Mouse (Mus musculus) embryonic facial prominence, embryonic 13.5 days (tissue): ENCODE data around the gene Tmem98. TPM values are rescaled to one million over a fixed set of nuclear protein-coding genes. Genes with fewer than 3 reads are reported as not detected.

ENCODE experiments used
- ATAC-seq: fragments of 200-750 bp; cut with Nextera tagmentation; 2 replicates; pipeline ENCODE4 v1.8.0; 2017; ENCODE audit warnings: low read depth; ENCODE audit not compliant: insufficient number of reproducible peaks, insufficient read depth, low FRiP score, low TSS enrichment
- H3K27ac ChIP-seq: fragments of 300-500 bp; sonication (generic); 2 replicates; pipeline ENCODE4 v1.5.1; 2015; ENCODE audit warnings: moderate library complexity, mild to moderate bottlenecking, inconsistent platforms
- H3K27me3 ChIP-seq: fragments of 300-500 bp; sonication (generic); 2 replicates; pipeline ENCODE4 v1.6.1; 2015; ENCODE audit warnings: mild to moderate bottlenecking, inconsistent platforms
- H3K36me3 ChIP-seq: fragments of 300-500 bp; sonication (generic); 2 replicates; pipeline ENCODE4 v1.6.1; 2015; ENCODE audit warnings: mild to moderate bottlenecking, inconsistent platforms
- H3K4me1 ChIP-seq: fragments of 300-500 bp; sonication (generic); 2 replicates; pipeline ENCODE4 v1.6.1; 2015; ENCODE audit warnings: inconsistent platforms
- H3K4me2 ChIP-seq: fragments of 300-500 bp; sonication (generic); 2 replicates; pipeline ENCODE4 v1.6.1; 2015; ENCODE audit warnings: moderate library complexity, mild to moderate bottlenecking, inconsistent platforms
- H3K4me3 ChIP-seq: fragments of 300-500 bp; sonication (generic); 2 replicates; pipeline ENCODE4 v1.5.1; 2015; ENCODE audit warnings: mild to moderate bottlenecking, inconsistent platforms
- H3K9ac ChIP-seq: fragments of 300-500 bp; sonication (generic); 2 replicates; pipeline ENCODE4 v1.6.1; 2015; ENCODE audit warnings: mild to moderate bottlenecking, inconsistent platforms
- H3K9me3 ChIP-seq: fragments of 300-500 bp; sonication (generic); 2 replicates; pipeline ENCODE4 v1.6.1; 2016; ENCODE audit warnings: inconsistent platforms
- WGBS: fragments of 180-500 bp; shearing (Covaris S2); methylation state at CpG from one replicate; pipeline ENCODE4 v1.1.7; 2015; ENCODE audit warnings: mixed read lengths; 5-methylcytosine and 5-hydroxymethylcytosine counted together
- polyA plus RNA-seq: library from polyadenylated mRNA; unstranded; fragments of >200 nt; fragmentation: Nextera tagmentation; extraction: Ambion mirVana; gene quantifications from 2 replicates; pipeline ENCODE4 v1.2.1, GENCODE M21; 2015

The Tmem98 gene
- 106 and 107 TPM in 2 replicates for polyA plus RNA-seq

GRCm38 (mm10) chr11:80809993-80810821, at the start of gene Tmem98:
TSS of gene Tmem98 (plus strand) at chr11:80810175.
- WGBS = under 1% methylated on average over 49 of the region's 54 CpGs
- ATAC-seq = peak; percentile 75
- peak within 1 kb of the TSS; percentile 93 for H3K27ac ChIP-seq

DNA sequence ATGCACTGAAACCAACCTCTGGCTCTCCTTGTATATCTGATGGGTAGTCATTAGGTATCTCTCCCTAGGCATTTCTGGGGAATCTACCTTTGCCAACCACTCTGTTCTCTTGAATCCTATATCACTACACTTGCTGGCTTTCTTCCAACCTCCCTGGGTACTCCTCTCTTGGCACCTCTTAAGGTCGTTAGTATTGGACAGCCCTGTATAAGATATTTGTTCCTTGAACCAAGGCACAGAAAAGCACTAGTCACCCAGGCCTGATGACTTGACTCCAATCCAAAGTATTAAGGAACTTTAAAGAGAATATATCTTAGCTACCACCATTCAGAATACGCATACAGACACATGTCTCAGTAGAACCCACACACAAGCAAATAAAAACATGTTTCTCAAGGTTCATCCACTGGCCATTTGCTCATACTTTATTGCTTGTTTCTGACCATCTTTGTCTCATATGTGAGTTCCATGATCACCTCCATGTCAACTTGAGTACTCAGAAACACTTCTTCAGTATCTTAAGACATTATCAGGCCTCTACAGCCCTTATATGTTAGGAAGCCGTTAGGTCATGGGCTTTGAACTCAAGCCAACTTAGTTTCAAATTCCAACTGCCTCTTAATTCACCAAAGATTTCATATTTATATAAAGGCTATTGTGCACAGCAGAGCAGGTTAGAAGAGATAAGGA, 48.5 kb upstream of the Tmem98 start:
- H3K9me3 ChIP-seq = no peaks in the 10 kb centered on the region
- H3K27me3 ChIP-seq = no peaks in the 10 kb centered on the region
- H3K4me2 ChIP-seq = no peak overlapping the region
- no peak for ATAC-seq
- no peak overlapping the region for H3K4me3 ChIP-seq
- H3K9ac ChIP-seq = no peak overlapping the region
- no peak overlapping the region for H3K27ac ChIP-seq
- H3K36me3 ChIP-seq = no peaks in the 10 kb centered on the region
- H3K4me1 ChIP-seq = 0 out of 2 replicates have a peak, but pooled peaks cover 2% of the 10 kb centered on the region
- WGBS = 79% methylated on average over 3 of the region's 3 CpGs

More at GRCm38 (mm10) chr11:80809993-80810821, at the start of gene Tmem98:
- Histone ChIP-seq H3K4me3 (peak within 1 kb of the TSS; percentile 59), H3K9ac (peak within 1 kb of the TSS; percentile 89), H3K9me3 (no peaks in the 10 kb centered on the region), H3K27me3 (no peaks in the 10 kb centered on the region), H3K4me2 (peak within 1 kb of the TSS; percentile 71), H3K36me3 (peaks cover 31% of the 10 kb centered on the region), H3K4me1 (peaks cover 18% of the 10 kb centered on the region)

DNA sequence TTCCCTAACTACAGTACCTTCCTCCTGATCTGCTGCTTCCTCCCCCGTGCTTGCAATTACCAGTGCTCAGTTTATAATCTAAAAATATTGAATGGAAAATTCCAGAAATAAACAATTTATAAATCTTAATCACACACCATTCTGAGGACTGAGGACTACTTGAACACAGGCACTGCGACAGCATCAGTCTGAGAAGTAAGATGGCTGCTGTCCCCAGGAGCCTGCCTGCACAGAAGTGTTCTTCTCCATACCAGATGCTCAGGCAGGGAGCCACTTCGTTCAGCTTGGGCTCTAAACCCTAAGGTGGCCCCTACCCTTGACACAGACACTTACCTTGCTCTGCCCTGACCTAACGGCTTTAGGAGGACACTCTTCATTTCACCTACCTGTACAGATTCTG, 47.9 kb upstream of the Tmem98 start:
- Histone ChIP-seq H3K4me3 (no peak overlapping the region), H3K9me3 (no peaks in the 10 kb centered on the region), H3K27ac (no peak overlapping the region), H3K27me3 (no peaks in the 10 kb centered on the region), H3K36me3 (no peaks in the 10 kb centered on the region), H3K9ac (no peak overlapping the region), H3K4me1 (0 out of 2 replicates have a peak, but pooled peaks cover 7% of the 10 kb centered on the region), H3K4me2 (no peak overlapping the region)
- ATAC-seq = no peak
- 74% methylated on average over 4 of the region's 4 CpGs for WGBS

DNA sequence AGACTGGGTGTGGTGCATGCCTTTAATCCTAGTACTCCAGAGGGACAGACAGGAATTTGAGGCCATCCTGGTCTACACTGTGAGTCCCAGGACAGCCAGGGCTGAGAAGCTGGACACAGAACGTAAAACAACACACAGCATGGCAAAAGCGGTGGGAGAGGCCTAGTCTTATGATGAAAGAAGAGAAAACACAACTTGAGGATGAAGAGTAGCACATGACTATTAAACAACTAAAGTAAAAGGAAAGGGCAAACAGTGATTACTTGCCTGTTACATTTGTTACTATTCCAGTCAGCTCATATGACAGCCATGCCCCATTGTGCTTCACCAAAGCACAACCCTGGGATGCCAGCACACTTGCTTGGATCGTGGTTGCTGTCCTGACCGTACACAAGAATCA, 43.9 kb upstream of the Tmem98 start:
- 88% methylated on average over 4 of the region's 4 CpGs for WGBS
- Histone ChIP-seq H3K4me1 (0 out of 2 replicates have a peak, but pooled peaks cover 7% of the 10 kb centered on the region), H3K4me2 (no peak overlapping the region), H3K4me3 (no peak overlapping the region), H3K27ac (no peak overlapping the region), H3K27me3 (no peaks in the 10 kb centered on the region), H3K9me3 (no peaks in the 10 kb centered on the region), H3K36me3 (no peaks in the 10 kb centered on the region), H3K9ac (no peak overlapping the region)
- no peak for ATAC-seq

- Histone ChIP-seq H3K36me3 (no peaks in the 10 kb centered on the region), H3K27me3 (no peaks in the 10 kb centered on the region), H3K4me3 (no peak overlapping the region), H3K4me1 (0 out of 2 replicates have a peak, but pooled peaks cover 7% of the 10 kb centered on the region), H3K9me3 (no peaks in the 10 kb centered on the region), H3K4me2 (no peak overlapping the region), H3K9ac (no peak overlapping the region), H3K27ac (no peak overlapping the region)
- ATAC-seq = no peak
- WGBS = 71% methylated on average over 6 of the region's 6 CpGs
These were observed 43.3 kb upstream of the Tmem98 start for GRCm38 (mm10) chr11:80766472-80767319.

DNA sequence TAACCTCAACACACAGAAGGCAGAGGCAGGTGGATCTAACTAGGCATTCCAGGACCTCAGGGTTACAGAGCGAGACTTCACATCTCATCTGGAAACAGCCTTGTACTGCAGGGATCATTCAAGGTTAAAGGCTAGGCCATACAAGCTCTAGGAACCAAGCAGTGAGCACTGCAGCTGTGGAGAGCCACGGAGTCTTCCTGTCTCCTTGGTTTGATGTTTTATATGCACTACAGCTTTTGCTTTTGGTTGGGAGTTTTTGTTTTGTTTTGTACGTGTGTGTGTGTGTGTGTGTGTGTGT, 42.7 kb upstream of the Tmem98 start:
- H3K36me3 ChIP-seq = no peaks in the 10 kb centered on the region
- H3K27ac ChIP-seq = no peak overlapping the region
- no peak for ATAC-seq
- 74% methylated on average over 3 of the region's 3 CpGs for WGBS
- H3K4me2 ChIP-seq = no peak overlapping the region
- no peak overlapping the region for H3K9ac ChIP-seq
- H3K4me1 ChIP-seq = 0 out of 2 replicates have a peak, but pooled peaks cover 7% of the 10 kb centered on the region
- H3K9me3 ChIP-seq = no peaks in the 10 kb centered on the region
- H3K4me3 ChIP-seq = no peak overlapping the region
- H3K27me3 ChIP-seq = no peaks in the 10 kb centered on the region

DNA sequence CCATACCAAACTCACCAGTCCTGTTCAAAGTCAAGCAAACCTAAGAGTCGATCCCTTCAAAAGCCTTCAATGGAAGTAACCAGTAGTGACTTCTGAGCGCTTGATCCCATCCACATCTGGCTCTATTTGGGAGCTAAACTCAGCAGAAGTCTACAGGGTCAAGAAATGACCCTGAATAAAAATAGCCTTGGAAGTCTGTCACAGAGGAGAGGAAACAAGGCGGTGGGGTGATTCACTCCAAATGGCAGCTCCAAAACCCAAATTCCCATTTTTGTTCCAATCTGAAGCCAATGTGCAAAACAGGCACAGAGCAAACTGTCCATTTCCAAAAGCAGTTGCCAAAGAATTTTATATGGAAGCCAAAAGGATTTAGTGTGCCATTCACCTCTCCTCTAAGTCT, 38.8 kb upstream of the Tmem98 start:
- no peaks in the 10 kb centered on the region for H3K27me3 ChIP-seq
- H3K4me1 ChIP-seq = 0 out of 2 replicates have a peak, but pooled peaks cover 7% of the 10 kb centered on the region
- WGBS = 83% methylated on average over 3 of the region's 3 CpGs
- ATAC-seq = no peak
- H3K4me3 ChIP-seq = no peak overlapping the region
- H3K36me3 ChIP-seq = no peaks in the 10 kb centered on the region
- no peak overlapping the region for H3K4me2 ChIP-seq
- H3K27ac ChIP-seq = no peak overlapping the region
- no peaks in the 10 kb centered on the region for H3K9me3 ChIP-seq
- H3K9ac ChIP-seq = no peak overlapping the region

GRCm38 (mm10) chr11:80771596-80772250, 38.3 kb upstream of the Tmem98 start:
- ATAC-seq = no peak
- Histone ChIP-seq H3K4me3 (no peak overlapping the region), H3K4me1 (0 out of 2 replicates have a peak, but pooled peaks cover 2% of the 10 kb centered on the region), H3K27me3 (no peaks in the 10 kb centered on the region), H3K36me3 (no peaks in the 10 kb centered on the region), H3K9ac (no peak overlapping the region), H3K9me3 (no peaks in the 10 kb centered on the region), H3K27ac (no peak overlapping the region), H3K4me2 (no peak overlapping the region)
- WGBS = 74% methylated on average over 5 of the region's 5 CpGs

DNA sequence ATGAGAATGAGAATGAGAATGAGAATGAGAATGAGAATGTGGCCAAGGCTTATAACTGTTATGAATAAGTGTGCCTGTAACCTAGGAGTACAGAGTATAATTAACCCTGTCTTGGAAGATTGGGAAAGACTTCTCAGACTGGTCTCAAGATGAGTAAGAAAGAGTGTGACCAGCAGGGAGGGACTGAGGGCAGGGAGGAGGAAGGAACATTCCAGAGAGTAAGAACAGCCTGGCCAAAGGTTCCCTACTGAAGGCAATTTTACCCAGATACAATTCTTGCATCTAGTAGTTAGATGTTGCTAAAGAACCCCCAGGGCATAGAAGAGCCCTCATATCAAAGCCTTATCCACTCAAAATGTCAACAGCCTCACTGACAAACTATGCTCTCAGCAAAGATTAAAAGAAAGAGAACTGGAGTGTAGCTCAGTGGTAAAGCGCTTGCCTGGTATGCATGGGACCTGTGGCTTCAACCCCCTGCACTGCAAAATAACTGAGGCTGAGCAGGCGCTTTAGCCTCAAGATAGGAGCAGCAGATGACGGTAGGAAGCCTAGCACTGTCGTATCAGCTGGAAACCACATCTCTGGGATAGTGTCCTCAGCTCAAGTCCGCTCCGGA, 37.3 kb upstream of the Tmem98 start:
- Histone ChIP-seq H3K27ac (no peak overlapping the region), H3K4me3 (no peak overlapping the region), H3K27me3 (no peaks in the 10 kb centered on the region), H3K36me3 (no peaks in the 10 kb centered on the region), H3K9ac (no peak overlapping the region), H3K4me2 (no peak overlapping the region), H3K9me3 (no peaks in the 10 kb centered on the region), H3K4me1 (no peaks in the 10 kb centered on the region)
- WGBS = 75% methylated on average over 6 of the region's 6 CpGs
- no peak for ATAC-seq

DNA sequence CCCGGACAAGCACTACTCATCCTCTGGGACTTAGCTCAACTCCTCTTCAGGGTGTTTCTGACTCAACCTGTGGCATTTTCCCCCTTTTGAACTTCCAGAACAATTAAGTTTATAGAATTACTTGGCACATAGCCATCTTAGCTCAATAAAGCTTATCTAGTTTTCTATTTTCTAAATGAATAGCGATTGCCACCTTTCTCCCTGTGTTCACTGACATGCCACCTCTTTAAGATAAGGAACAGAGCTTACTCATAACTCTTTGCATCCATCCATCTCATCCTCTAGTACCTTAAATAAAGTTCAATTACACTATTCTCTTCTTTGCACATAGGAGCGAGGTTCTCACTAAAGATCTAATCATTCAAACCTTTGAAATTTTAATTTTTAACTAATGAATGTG, 34.4 kb upstream of the Tmem98 start:
- Histone ChIP-seq H3K36me3 (no peaks in the 10 kb centered on the region), H3K9ac (no peak overlapping the region), H3K4me3 (no peak overlapping the region), H3K27ac (no peak overlapping the region), H3K27me3 (no peaks in the 10 kb centered on the region), H3K4me2 (no peak overlapping the region), H3K9me3 (no peaks in the 10 kb centered on the region), H3K4me1 (peaks cover 4% of the 10 kb centered on the region; the same call in 1 of the 2 replicates)
- 79% methylated on average over 3 of the region's 3 CpGs for WGBS
- ATAC-seq = no peak
